Comparison of ENCODE assay signal across 12 mouse cellular contexts in genomic region chr11:4421933-4422488, GRCm38 (mm10). TPM values are rescaled to one million over a fixed set of nuclear protein-coding genes. Genes with fewer than 3 reads are reported as not detected.
DNase-seq lines count a peak whose midpoint lies in the region; ATAC-seq and TF ChIP-seq lines count a peak whose summit lies in the region.
"Had no signal": no experiment of that assay in that cellular context is flagged by ENCODE, and none has a peak within 500 bp of the region (broad histone marks: within the 10 kb centered on the region; RNA-seq: fewer than 3 reads in every experiment).

No protein-coding gene starts in this region.

- 48% methylated on average over 6 of the region's 6 CpGs for whole genome bisulfite sequencing in heart, embryonic 10.5 days

- no peaks in the 10 kb centered on the region for H3K36me3 ChIP-seq in heart, embryonic 10.5 days

- ATAC-seq in Patski: no peak
- ATAC-seq: forebrain, embryonic 16.5 days had no signal

- no peak overlapping the region for H3K4me3 ChIP-seq in heart, embryonic 10.5 days

- no peaks in the 10 kb centered on the region for H3K4me1 ChIP-seq in heart, embryonic 10.5 days

- in situ Hi-C loops in Patski (cut with MboI; ENCODE audit: low pct_unique_long_range_greater_than_20kb): loop anchor here (5.0 kb wide), 1 partner anchor 165 kb away; the partner anchor contains the start of gene Lif

- H3K27ac ChIP-seq in heart, embryonic 10.5 days: no peak overlapping the region

- DNase-seq in heart, adult 8-10 months (ENCODE audit: low spot score): peak; percentile 25
- no peak for DNase-seq in heart, embryonic 10.5 days (ENCODE audit: low spot score)
- DNase-seq in lung, postnatal 36 days: peak; percentile 3
- DNase-seq in lung, postnatal 25 days (ENCODE audit: low spot score): no peak
- no peak for DNase-seq in Patski (ENCODE audit: low read depth, low spot score)
- peak; percentile 68 for DNase-seq in naive thymus-derived CD4-positive, alpha-beta T cell, adult 2 months (ENCODE audit: low read depth)
- DNase-seq in adrenal gland, adult 18-20 months (ENCODE audit: low spot score in 2 of 2): no peak
- no peak for DNase-seq in urinary bladder, postnatal 4 days (ENCODE audit: low spot score in 2 of 2)
- DNase-seq: lung, postnatal 4 days had no signal

- TF ChIP-seq CTCF in Patski (IDR thresholded peaks at IDR 0.05): peak; percentile 47

- CTCF ChIA-PET in Patski (lab: Charles Lee): interaction anchor here (0.6 to 5.9 kb wide), 5 partner anchors 21 to 202 kb away, joined by 3 to 65 read pairs (median 3); partner anchors contain the start of gene Lif

- no peaks in the 10 kb centered on the region for H3K9me3 ChIP-seq in heart, embryonic 10.5 days

- H3K27me3 ChIP-seq in heart, embryonic 10.5 days (ENCODE audit: insufficient read depth, poor library complexity, severe bottlenecking): no peaks in the 10 kb centered on the region
- H3K27me3 ChIP-seq in Patski: peaks cover 3% of the 10 kb centered on the region

- POLR2A ChIA-PET in Patski (lab: Charles Lee): no interaction called here

RNA-seq across cellular contexts. Expression of gene Hormad2, which starts 18.9 kb away (rescaled TPM):
- not detected for total RNA-seq in heart, adult 8-10 months (2022)
- 0.99 and 1.1 TPM in 2 replicates for polyA plus RNA-seq in heart, embryonic 10.5 days (2016; fragmentation: Nextera tagmentation; extraction: Ambion mirVana)
- not detected for polyA plus RNA-seq in Patski (2021)
- total RNA-seq in adrenal gland, adult 18-20 months (2021): under 1 TPM; 0.30 to 0.77 TPM
- total RNA-seq: heart, postnatal 25 days; layer of hippocampus, postnatal 14 days had no signal

Comparison
In these comparisons a context has a peak if more than half of its experiments do, and no peak if none do; other contexts are left out.
1. DNase-seq: peak in heart, adult 8-10 months (single experiment), lung, postnatal 36 days (single experiment) and naive thymus-derived CD4-positive, alpha-beta T cell, adult 2 months (single experiment); none in heart, embryonic 10.5 days (single experiment), lung, postnatal 25 days (single experiment), Patski (single experiment), adrenal gland, adult 18-20 months (0 of 2) and urinary bladder, postnatal 4 days (0 of 2).